Mouse (Mus musculus) embryo, embryonic 11 days (tissue): Measurements from ENCODE around the gene Slc2a13.

ENCODE experiments used
- DNase-seq: peaks from one replicate; pipeline ENCODE4 v3.0.0-alpha.2; 2015

Slc2a13 gene

GRCm38 (mm10) chr15:91260578-91260977, 312.5 kb downstream of the Slc2a13 start:
- DNase-seq = no peak

- peak; percentile 20 for DNase-seq
Observed at GRCm38 (mm10) chr15:91257140-91257539, 315.9 kb downstream of the Slc2a13 start.

- no peak for DNase-seq
Observed at GRCm38 (mm10) chr15:91255308-91255707, 317.8 kb downstream of the Slc2a13 start.

- peak; percentile 13 for DNase-seq
Observed at GRCm38 (mm10) chr15:91252956-91253355, 320.1 kb downstream of the Slc2a13 start.

GRCm38 (mm10) chr15:91251544-91252408, 321.3 kb downstream of the Slc2a13 start:
- no peak for DNase-seq

- DNase-seq = no peak
Observed at GRCm38 (mm10) chr15:91250815-91251214, 322.2 kb downstream of the Slc2a13 start.

- DNase-seq = no peak
Observed at GRCm38 (mm10) chr15:91240683-91241335, 332.3 kb downstream of the Slc2a13 start.

- no peak for DNase-seq
Observed at GRCm38 (mm10) chr15:91237294-91237693, 335.8 kb downstream of the Slc2a13 start.
